Mouse (Mus musculus) erythroid progenitor cell, adult 5-6 weeks (primary cell): ENCODE measurements around the gene Dnlz. TPM values are rescaled to one million over a fixed set of nuclear protein-coding genes. Genes with fewer than 3 reads are reported as not detected.
"Not testable (repeated sequence)": the region's sequence is repeated elsewhere in the genome, so short reads cannot be mapped to it uniquely, and the experiment has no call there.

Experiments
- ATAC-seq: replicated peaks from 2 replicates; pipeline ENCODE4 v1.8.0; 2016; ENCODE audit warnings: moderate number of reproducible peaks, mild to moderate bottlenecking, moderate TSS enrichment, inconsistent platforms; ENCODE audit not compliant: poor library complexity, low FRiP score, severe bottlenecking
- total RNA-seq, 2 experiments: library from RNA; stranded (forward) in 1 of 2; stranded (reverse) in 1 of 2; fragments of 150-400 nt in 1 of 2; fragments of 186-747, 209-891 nt in 1 of 2; gene quantifications; 2 replicates each; pipeline versions ENCODE4 v1.2.3 to v1.2.4; 2015 to 2017; ENCODE audit warnings: low replicate concordance in 2 of 2

Gene Dnlz
- total RNA-seq (2015; ENCODE audit: low replicate concordance) (0.72 and 0.84 TPM in 2 replicates), total RNA-seq (2017; ENCODE audit: low replicate concordance) (1.8 and 2.7 TPM in 2 replicates)

GRCm38 (mm10) chr2:26351358-26352290 lies at the start of gene Dnlz:
Gene Dnlz (minus strand): TSS chr2:26352110.
- ATAC-seq, result peak; percentile 93

- ATAC-seq, result no peak
These were observed 49.1 kb upstream of the Dnlz start for GRCm38 (mm10) chr2:26401023-26401422.

- no peak for ATAC-seq
These were observed 48.4 kb upstream of the Dnlz start for GRCm38 (mm10) chr2:26400296-26400695.

GRCm38 (mm10) chr2:26399647-26400046 lies 47.7 kb upstream of the Dnlz start:
- no peak for ATAC-seq

GRCm38 (mm10) chr2:26398978-26399377 lies 47.1 kb upstream of the Dnlz start:
- ATAC-seq, result no peak

- no peak for ATAC-seq
These were observed 39.7 kb upstream of the Dnlz start for GRCm38 (mm10) chr2:26391617-26392016.

- no peak for ATAC-seq
These were observed 39.0 kb upstream of the Dnlz start for GRCm38 (mm10) chr2:26390954-26391353.

- ATAC-seq, result peak; percentile 93
These were observed 37.3 kb upstream of the Dnlz start, which contains the start of the genes Entr1 and Pmpca for GRCm38 (mm10) chr2:26389154-26389690. Gene Entr1 (minus strand): TSS chr2:26389316. Gene Pmpca (plus strand): TSS chr2:26389339.

- no peak for ATAC-seq
These were observed 36.8 kb upstream of the Dnlz start for GRCm38 (mm10) chr2:26388682-26389153.

GRCm38 (mm10) chr2:26387713-26388112 lies 35.8 kb upstream of the Dnlz start:
- ATAC-seq, result no peak

- ATAC-seq, result not testable (repeated sequence)
These were observed 29.0 kb upstream of the Dnlz start for GRCm38 (mm10) chr2:26380871-26381270.

- peak; percentile 95 for ATAC-seq
These were observed 28.3 kb upstream of the Dnlz start, which contains the start of gene Snapc4 for GRCm38 (mm10) chr2:26380131-26380771. Gene Snapc4 (minus strand): TSS chr2:26380653.

GRCm38 (mm10) chr2:26372396-26372795 lies 20.5 kb upstream of the Dnlz start:
- ATAC-seq, result no peak

- no peak for ATAC-seq
These were observed 16.7 kb upstream of the Dnlz start for GRCm38 (mm10) chr2:26368572-26368971.

GRCm38 (mm10) chr2:26367911-26368310 lies 16.0 kb upstream of the Dnlz start:
- no peak for ATAC-seq

GRCm38 (mm10) chr2:26364738-26365465 lies 13.0 kb upstream of the Dnlz start:
- ATAC-seq, result no peak

- ATAC-seq, result no peak
These were observed 11.6 kb upstream of the Dnlz start for GRCm38 (mm10) chr2:26363481-26363880.

GRCm38 (mm10) chr2:26362991-26363390 lies 11.1 kb upstream of the Dnlz start:
- no peak for ATAC-seq

- no peak for ATAC-seq
These were observed 8.9 kb upstream of the Dnlz start, which contains the start of gene Card9 for GRCm38 (mm10) chr2:26360772-26361171. Gene Card9 (minus strand): TSS chr2:26360918.

GRCm38 (mm10) chr2:26359983-26360382 lies 8.1 kb upstream of the Dnlz start:
- no peak for ATAC-seq
